Mouse (Mus musculus): Measurements from ENCODE around the gene Mdh1b.

Mdh1b gene

GRCm38 (mm10) chr1:63730240-63730771 is at the start of gene Mdh1b, which contains the start of gene Fastkd2:
Mdh1b (minus strand) TSS chr1:63730318.
Fastkd2 (plus strand) TSS chr1:63730614.
- peak; percentile 95 for DNase-seq (ENCODE audit: low read depth)

- no peak for DNase-seq (ENCODE audit: low read depth)
These were observed 46.9 kb upstream of the Mdh1b start for GRCm38 (mm10) chr1:63776902-63777630.

- no peak for DNase-seq (ENCODE audit: low read depth)
These were observed 46.3 kb upstream of the Mdh1b start for GRCm38 (mm10) chr1:63776396-63776795.

GRCm38 (mm10) chr1:63770309-63770708 is 40.2 kb upstream of the Mdh1b start:
- DNase-seq (ENCODE audit: low read depth), result no peak

- DNase-seq (ENCODE audit: low read depth), result no peak
These were observed 39.0 kb upstream of the Mdh1b start, which contains the start of gene 4933402D24Rik for GRCm38 (mm10) chr1:63769167-63769566. 4933402D24Rik (minus strand) TSS chr1:63769267.

GRCm38 (mm10) chr1:63768112-63768511 is 38.0 kb upstream of the Mdh1b start:
- no peak for DNase-seq (ENCODE audit: low read depth)

GRCm38 (mm10) chr1:63764395-63764794 is 34.3 kb upstream of the Mdh1b start:
- DNase-seq (ENCODE audit: low read depth), result no peak

- no peak for DNase-seq (ENCODE audit: low read depth)
These were observed 33.8 kb upstream of the Mdh1b start for GRCm38 (mm10) chr1:63763881-63764386.

GRCm38 (mm10) chr1:63763212-63763694 is 33.1 kb upstream of the Mdh1b start:
- DNase-seq (ENCODE audit: low read depth), result peak; percentile 34

- DNase-seq (ENCODE audit: low read depth), result no peak
These were observed 25.9 kb upstream of the Mdh1b start for GRCm38 (mm10) chr1:63756005-63756404.

GRCm38 (mm10) chr1:63729796-63730195 is 322 bp downstream of the Mdh1b start:
- DNase-seq (ENCODE audit: low read depth), result no peak

- DNase-seq (ENCODE audit: low read depth), result no peak
These were observed 10.0 kb downstream of the Mdh1b start for GRCm38 (mm10) chr1:63720161-63720560.

GRCm38 (mm10) chr1:63708876-63709275 is 21.2 kb downstream of the Mdh1b start:
- DNase-seq (ENCODE audit: low read depth), result no peak

GRCm38 (mm10) chr1:63705733-63706132 is 24.4 kb downstream of the Mdh1b start:
- DNase-seq (ENCODE audit: low read depth), result no peak

GRCm38 (mm10) chr1:63696861-63697260 is 33.3 kb downstream of the Mdh1b start:
- DNase-seq (ENCODE audit: low read depth), result no peak

GRCm38 (mm10) chr1:63686827-63687226 is 43.3 kb downstream of the Mdh1b start, which contains the start of gene Dytn:
Dytn (minus strand) TSS chr1:63686927.
- DNase-seq (ENCODE audit: low read depth), result no peak

GRCm38 (mm10) chr1:63675975-63676374 is 54.1 kb downstream of the Mdh1b start:
- no peak for DNase-seq (ENCODE audit: low read depth)

- peak; percentile 48 for DNase-seq (ENCODE audit: low read depth)
These were observed 61.3 kb downstream of the Mdh1b start for GRCm38 (mm10) chr1:63668852-63669160.

GRCm38 (mm10) chr1:63667949-63668851 is 61.9 kb downstream of the Mdh1b start:
- no peak for DNase-seq (ENCODE audit: low read depth)

- no peak for DNase-seq (ENCODE audit: low read depth)
These were observed 62.7 kb downstream of the Mdh1b start for GRCm38 (mm10) chr1:63667201-63667948.

- DNase-seq (ENCODE audit: low read depth), result no peak
These were observed 64.0 kb downstream of the Mdh1b start for GRCm38 (mm10) chr1:63666089-63666488.

- peak; percentile 76 for DNase-seq (ENCODE audit: low read depth)
These were observed 70.5 kb downstream of the Mdh1b start for GRCm38 (mm10) chr1:63659591-63659990.
